Mouse (Mus musculus): ENCODE measurements at regions not wholly inside any gene's neighbourhood (a gene's known extent, or its start where the extent isn't known, plus 50 kb on each side); places are given as distances from the start of the nearest gene placed in this dataset.

DNA sequence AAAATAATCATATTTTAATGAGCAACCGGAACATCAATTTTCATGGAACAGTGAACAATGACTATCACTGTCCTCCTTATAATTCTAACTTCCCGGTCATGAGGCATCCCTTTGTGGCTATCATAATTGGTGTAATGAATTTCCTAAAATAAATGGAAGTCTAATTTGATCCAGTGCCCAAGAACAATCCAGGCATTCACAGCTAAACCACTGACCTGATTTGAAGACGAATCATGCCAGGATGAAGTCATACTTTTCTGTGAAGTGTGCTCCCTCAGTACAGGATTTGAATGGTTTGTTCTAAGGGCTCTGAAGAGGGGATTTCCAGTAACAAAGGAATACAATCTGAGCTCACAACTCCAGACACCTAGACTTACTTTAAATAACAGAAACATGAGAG, 614.5 kb upstream of the Adamts5 start:
- no peak for DNase-seq

DNA sequence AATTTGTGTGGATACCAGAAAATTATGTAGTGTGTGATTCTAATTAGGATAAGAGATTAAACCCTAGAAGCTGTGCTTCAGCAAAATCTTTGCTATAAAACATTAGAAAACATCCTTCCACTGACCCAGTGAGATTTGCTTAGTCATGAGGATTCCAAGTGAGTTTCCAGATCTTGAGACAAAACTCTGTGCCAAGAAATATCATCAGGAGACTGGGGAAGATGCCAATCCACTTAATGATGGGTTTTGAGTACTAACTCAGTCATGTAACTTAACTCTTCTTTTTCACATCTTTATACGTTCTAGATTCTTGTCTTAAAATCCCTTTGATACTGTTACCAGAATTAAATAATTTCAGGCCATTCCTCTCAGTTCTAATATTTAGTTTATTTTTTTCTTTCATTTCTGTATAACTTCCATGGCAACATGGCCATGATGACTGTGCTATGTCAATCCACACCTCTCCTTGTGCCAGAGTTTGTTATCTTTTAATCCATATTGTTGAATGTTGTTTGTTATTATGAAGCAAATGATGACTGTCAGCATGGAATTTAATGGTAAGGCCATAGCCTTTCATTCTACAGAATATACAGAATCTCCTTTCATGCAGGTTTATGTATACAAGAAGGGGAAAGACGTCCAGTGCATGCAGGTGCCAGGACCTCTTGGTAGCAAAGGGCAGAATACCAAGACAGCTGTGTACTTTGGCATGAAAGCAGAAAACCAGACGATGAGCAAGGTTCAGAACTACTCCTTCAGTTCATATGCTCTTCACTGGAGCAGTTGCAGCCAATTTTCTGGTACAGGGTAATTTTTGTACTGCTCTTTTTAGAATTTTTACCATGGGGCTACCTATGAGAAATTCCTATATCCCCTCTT, 599.7 kb upstream of the Adamts5 start:
- DNase-seq = no peak

DNA sequence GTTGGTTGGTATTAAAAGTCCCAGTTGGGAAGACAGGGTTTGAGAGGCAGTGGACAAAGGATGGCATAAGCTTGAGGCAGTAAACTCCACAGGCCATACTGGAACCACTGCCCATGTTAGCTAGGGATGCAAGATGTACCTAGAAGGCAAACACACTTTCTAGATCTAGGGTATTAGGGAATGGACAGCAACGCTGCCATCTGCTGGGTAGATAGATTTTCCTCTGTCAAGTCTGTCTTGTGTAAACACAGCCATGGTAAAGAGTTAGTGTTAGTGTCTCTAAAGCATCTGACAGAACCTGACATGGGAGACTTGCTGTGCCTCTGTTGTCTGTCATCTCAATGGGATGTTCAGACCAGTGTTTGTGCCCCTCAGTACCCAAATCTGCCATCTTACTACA, 573.5 kb upstream of the Adamts5 start:
- peak; percentile 7 for DNase-seq

DNA sequence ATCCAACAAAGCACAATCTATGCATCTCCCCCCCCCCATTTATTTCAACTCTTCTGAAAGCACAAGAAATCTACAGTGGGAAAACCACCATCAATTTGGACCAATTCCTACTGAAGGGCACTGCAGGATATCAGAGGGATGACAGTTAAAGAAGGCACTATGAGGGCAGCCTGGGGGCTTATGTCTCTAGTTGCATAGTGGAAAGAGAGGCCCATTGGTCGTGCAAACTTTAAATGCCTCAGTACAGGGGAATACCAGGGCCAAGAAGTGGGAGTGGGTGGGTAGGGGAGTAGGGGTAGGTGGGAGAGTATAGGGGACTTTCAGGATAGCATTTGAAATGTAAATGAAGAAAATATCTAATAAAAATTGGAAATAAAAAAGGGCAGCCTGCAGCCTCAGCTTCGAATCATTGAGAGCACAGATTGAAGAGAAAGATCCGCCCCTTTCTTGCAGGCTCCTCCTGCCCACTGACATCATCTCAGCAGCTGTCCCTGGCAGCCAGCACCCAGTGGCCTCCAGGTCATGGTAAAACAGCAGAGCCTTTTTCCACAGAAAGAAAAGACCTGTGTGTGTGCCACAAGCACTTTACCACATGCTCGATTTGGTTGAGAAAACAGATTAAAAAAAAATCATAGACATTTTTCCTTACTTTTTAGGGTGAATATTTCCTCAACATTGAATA, 571.6 kb upstream of the Adamts5 start:
- DNase-seq = peak; percentile 19

DNA sequence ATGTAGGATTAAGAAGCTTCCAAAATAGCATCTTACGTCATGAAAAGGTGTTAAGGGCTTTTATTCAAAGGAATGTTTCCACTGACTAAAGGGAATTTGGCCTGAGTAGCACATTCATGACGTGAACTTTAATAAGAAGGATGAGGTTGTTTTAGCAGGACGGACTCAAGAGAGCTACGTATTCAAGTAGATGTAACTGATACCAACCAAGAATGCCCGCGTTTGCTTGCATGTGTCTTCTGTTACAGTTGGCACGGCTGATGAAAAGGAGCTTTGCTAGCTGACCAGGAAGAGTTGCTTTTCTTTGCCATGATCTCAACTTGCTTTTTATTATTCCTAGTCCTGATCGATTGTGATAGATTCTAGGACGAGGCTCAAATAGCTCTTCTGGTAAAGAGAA, 559.4 kb upstream of the Adamts5 start:
- no peak for DNase-seq

DNA sequence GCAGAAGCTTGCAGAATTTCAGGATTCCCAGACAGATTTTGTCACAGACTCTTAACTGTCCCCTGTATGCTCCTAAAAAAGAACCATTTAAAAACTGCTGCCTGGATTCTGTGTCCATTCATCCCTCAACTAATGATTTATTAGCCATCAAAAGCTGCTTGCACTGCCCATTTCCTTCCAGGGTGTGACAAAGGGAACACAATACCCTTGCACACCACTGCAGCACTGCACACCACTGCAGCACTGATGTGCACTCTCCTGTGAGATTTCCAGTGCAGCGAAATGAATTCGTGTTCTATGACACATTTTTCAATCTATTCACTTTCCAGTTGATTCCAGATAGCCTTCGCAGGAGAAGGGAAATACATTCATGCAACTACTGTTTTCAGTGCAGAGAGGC, 555.0 kb upstream of the Adamts5 start:
- no peak for DNase-seq

DNA sequence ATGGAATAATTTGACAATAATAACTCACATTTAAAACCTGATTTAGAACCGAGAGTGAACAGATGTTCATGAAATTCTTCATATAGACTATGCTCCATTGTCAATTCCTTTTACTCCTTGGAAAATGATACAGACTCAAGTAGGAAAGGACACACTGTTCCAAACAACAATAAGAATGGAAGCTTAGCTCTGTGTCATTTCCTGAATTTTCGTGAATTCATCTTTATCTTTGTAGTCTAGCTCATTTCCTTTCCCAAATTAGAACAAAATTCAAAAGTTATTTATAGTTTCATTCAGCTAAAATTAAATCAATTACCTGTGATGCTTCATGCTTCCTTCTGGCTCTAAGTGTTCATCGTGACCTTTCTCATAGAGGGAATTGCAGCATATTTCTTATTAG, 553.2 kb upstream of the Adamts5 start:
- DNase-seq = no peak

DNA sequence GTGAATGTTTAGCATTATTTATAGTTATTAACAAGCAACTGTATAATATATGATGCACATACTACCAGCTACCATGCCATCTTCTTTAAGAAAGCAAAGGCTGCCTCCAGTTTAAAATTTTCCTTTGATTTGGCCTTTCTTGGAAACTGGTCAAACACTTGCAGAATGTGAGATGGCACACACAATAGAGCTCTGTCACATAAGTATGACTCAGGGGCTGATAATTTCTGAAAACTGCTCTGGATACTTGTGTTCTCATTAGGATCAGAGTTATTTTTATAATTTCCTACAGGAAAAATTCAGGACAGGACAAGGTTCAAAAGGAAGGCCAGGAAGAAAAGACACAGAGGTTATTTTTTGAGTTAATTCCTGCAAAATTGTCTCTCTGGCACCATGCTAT, 552.4 kb upstream of the Adamts5 start:
- DNase-seq = no peak

DNA sequence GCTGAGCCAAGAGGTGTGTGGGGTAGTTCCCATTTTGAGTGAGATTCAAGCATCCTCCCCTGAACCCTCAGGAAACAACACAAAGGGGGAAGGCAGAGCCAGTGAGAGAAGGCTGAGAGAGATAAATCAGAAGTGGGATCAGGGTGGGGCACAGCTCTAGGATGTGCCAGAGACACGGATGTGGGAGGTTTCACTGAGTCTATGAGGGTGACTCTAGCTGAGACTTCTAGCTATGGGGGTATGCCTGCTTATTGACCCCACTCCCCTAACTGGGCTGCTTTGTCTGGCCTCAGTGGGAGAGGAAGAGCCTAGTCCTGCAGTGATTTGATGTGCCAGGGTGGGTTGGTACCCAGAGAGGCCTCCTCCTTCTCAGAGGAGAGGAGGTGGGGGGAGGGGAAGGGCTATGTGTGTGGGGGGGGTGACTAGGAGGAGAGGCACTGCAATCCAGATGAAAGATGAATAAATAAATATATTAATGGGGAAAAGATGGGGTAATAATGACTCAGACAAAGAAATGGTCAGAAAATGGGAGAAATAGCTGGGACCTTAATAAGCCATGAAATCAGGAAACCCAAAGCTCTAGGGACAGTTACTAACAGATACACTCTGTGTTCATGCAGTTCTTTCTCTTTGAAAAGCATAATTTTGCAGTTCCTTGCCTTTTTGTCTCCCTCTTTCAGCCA, 547.0 kb upstream of the Adamts5 start:
- no peak for DNase-seq

DNA sequence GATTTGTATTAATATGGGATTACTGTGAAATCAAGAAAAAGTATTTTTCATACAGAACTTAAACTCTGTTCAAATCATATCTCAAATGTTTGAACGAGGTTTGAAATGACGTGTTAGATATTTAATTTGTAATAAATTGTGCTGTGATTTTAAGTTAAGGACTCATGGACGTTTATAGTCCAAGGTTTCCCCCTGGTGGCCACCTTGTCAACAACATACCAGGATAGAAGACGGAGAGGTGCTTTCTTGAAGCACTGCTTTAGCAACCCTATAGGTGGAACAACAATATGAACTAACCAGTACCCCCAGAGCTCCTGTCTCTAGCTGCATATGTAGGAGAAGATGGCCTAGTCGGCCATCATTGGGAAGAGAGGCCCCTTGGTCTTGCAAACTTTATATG, 517.8 kb upstream of the Adamts5 start:
- peak; percentile 86 for DNase-seq

DNA sequence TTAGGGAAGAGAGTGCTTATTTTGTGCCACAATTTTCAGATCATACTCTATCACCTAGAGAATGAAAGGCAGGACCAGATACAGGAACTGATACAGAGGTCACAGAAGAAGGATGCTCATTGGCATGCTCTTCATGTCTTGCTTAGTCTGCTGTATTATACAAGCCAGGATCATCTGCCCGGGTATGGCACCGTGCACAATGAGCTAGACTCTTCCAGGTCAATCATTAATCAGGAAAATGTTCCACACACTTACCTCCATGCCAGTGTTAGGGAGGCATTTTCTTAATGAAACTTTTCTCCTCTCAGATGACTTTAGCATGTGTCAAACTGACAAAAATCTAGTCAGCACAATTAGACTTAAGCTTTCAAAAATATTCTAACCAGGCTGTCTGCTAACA, 502.7 kb upstream of the Adamts5 start:
- DNase-seq = no peak

DNA sequence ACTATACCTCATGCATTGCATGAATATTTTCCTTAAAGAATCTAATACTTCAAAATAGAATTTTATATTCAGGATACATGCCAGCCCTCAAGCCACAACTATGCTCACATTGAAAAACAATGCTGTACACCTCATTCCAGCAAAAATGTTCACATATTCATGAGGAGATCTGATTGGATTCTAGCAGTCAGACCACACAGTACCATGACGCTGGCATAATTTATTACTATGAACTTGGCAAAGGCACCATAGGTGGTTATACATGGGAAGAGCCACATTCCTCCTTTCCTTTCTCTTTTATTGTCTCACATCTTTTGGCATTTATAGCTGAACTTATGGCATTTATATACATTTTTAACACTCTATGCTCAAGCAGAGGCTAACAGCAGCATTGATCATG, 499.8 kb upstream of the Adamts5 start:
- no peak for DNase-seq

DNA sequence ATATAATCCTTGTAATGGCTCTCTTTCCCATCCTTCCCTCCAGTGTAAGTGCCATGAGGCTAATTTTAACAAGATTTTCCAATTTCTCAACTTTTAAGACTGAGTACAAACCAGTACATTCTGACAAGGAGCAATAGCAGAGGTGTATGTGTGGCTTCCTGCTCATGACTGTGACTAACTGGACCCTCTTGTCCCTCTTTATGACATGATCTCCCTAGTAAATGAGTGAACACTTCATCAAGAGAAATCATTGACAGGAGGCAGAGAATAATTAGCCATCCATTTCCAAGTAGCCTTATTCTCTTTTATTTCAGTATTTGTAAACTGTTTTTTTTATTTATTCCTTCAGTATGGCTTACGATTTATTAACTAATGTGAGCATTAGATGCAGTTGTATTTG, 497.7 kb upstream of the Adamts5 start:
- no peak for DNase-seq

DNA sequence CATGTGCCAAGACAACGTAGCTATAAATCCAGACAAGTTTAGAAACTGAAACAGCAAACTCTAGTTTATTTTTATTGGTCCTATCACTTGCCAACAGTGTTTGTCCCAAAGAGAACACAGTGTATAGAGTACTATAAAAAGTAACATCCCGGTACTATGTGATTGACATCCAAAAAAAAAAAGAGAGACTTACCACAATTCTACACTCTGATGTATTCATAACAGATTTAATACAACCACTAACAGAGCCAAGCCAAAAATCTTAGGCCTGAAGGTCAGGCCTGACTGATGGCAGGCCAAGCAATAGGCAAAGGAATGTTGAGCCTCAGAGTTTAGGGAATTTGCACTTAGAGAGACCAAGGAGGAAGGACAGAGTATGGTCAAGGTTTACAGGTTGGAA, 495.9 kb upstream of the Adamts5 start:
- DNase-seq = no peak

DNA sequence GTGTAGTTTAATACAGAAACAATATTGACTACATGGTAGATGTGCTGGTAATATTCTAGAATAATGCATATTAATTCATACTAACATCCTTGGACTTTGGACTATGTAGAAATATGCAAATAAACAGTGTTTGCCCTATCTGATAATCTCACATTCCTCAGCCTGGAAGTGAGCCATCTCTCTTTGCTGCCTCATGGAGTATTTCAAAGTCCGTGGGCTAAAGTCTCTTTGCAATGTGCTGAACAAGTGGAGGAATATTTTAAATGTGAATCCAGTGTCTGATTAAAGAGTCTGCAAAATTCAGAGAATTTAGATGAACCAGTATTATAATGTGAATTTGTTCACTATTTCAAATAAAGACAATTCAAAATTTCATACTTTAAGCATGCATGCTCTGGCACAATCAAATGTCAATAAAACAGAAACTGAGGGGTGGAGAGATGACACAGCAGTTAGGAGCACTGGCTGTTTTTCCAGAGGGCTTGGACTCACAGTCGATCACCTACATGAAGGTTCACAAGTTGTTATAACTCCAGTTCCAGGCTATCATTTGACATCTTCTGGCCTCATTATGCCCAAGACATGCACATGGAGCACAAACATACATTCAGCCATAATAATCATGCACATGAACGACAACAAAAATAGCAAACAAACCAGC, 487.6 kb upstream of the Adamts5 start:
- DNase-seq = peak; percentile 6

DNA sequence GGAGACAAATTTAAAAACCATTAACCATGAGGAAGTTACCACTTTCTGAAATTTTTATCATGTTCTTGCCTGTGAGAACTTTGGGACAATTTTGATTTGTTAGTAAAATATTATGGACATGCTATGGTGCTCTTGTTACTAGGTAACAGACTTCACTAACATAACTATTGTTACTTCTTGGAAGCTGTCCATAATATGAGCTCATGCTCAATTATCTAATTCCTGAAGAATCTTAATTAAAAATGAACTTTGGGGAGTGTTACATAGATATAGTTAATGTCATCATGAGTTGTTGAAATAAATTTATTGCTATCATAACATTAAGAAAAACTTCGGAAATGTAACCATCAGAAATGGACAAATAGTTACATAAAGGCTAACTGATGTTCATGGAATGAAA, 486.5 kb upstream of the Adamts5 start:
- DNase-seq = no peak

DNA sequence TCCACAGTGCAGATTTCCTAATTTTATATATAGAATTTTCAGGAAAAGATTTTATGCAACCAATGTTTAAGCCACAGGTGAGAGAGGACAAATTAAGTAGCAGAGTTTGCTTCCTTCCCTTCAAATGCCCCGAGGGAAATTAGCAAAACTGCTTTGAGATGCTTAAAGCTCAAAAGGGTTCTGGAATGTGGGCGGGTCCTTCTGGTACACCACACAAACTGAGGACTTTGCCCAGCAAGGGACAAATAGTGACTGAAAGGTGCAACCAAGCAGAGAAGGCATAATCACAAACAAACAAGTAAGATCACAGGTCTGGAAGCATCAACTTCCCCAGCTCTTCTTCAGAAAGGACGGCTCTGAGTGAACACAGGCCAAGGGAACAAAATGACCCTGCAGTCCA, 476.4 kb upstream of the Adamts5 start:
- DNase-seq = no peak

DNA sequence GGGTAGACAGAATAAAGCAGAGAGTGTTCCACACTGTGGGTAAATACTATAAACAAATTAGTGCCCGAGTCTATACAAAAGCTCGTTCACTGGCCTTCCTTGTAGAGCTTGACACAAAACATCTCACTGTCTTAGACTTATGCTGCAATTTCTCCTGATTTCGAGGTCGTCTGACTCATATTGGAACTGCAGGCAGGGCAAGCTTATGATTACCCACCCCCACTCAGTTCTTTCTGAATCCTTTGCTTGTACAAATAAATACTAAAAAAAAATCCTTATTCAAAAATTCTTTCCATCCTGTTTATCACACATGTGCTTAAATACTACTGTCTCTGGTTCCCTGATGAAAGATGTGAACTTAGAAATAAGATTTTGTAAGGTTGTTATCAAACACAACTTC, 470.0 kb upstream of the Adamts5 start:
- no peak for DNase-seq

DNA sequence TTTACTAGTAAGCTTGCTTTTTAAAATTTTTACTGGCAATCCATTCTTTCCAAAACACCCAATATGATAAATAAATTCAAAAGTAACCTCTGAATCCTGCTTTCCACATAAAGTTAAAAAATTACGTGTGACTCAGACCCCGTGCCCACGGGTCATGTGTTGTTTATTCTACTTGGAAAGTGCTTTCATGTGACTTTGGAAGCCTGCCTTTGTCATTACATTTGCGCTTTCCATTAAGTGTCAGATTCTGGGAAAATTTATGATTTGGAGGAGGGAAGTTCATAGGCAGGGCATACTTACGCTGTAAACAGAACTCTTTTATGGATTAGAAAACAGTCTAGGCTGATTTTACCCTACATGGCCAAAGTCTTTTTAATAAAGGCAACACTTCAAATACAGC, 466.8 kb upstream of the Adamts5 start:
- no peak for DNase-seq

DNA sequence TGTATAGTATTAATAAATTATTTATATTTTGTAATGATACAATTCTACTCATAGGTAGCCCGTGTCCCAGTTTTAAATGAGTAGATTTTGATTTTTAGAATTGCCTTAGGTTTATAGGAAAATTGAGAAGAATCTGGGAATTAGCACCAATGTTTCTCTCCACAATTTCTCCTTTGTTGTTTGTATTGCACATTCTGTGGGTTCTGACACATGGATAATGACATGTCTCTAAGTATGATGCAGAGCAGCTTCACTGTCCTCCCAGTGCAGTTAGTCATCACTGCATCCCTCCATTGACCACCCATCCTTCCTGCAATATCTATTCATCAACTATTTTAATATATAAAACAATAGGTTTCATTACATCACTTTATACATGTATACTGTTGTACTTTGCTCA, 464.6 kb upstream of the Adamts5 start:
- no peak for DNase-seq

DNA sequence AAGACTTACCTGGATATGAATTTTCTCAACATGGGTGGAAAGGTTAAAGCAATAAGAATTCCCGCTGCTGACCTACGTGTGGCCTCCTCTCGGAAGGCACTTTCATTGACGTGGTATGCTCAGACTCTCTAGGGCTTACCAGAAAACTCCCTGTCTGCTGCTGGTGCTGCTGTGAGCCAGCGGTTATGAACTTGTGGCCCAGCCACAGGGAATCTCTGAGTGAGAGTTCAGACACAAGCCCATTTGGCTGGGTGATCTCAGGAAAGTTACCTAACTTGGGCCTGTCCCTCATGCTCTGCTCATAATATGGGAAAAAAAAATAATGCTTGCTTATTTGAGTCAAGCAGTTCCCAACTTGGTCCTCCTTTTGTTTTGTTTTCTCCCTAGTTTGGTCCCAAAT, 459.5 kb upstream of the Adamts5 start:
- peak; percentile 6 for DNase-seq

DNA sequence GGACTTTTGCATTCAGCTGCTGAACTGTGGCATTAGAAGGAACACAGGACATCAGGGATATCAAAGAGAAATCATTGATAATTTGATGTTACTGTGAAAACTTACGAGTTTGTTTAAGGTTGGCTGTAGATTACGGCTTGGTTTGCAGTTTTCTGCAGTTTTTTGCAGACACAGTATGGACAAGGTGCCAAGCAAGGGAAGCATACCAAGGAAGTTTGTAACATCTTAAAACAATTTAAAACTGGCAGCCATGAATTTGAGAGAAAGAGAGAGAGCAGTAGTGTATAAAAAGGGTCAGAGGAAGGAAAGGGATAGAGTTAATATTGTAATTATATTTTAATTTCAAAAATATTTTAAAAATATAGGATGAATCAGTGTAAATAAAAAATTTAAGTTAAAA, 453.4 kb upstream of the Adamts5 start:
- DNase-seq = no peak

DNA sequence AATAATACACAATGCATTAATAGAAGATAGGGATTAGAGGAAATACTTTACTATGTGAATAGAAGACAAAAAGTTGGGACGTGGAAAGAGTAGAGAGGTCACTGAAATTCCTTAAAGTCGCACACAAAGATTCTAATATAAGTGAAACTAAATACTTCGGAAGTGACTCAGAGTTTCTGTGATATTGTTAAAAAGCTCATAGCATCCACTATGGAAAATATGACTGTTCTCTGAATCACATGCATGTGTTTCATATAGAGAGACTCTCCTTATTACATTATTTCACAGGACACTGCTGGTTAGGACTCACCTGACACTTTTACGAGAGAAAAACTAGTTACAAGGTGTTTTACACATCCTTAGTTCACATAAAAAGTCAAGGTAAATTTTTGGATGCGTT, 446.1 kb upstream of the Adamts5 start:
- no peak for DNase-seq
